Mouse (Mus musculus) liver, embryonic 14.5 days (tissue): Measurements from ENCODE around the gene Abcc1. TPM values are rescaled to one million over a fixed set of nuclear protein-coding genes. Genes with fewer than 3 reads are reported as not detected.
A peak's percentile ranks its signal among the peaks of the same experiment; 100 is the strongest.

ENCODE experiments used
- ATAC-seq: fragments of 200-750 bp; cut with Nextera tagmentation; 2 replicates; pipeline ENCODE4 v1.8.0; 2017; ENCODE audit warnings: moderate number of reproducible peaks, mild to moderate bottlenecking, moderate library complexity; ENCODE audit not compliant: insufficient read depth
- DNase-seq, 3 experiments: peaks; one replicate each; pipeline ENCODE4 v3.0.0-alpha.2; 2012 to 2013; ENCODE audit warnings: low read depth in 3 of 3, low spot score in 3 of 3
- H3K27ac ChIP-seq: fragments of 300-500 bp; sonication (generic); 2 replicates; pipeline ENCODE4 v1.5.1; 2014; ENCODE audit warnings: moderate library complexity, mild to moderate bottlenecking, control low read depth, inconsistent platforms
- H3K27me3 ChIP-seq: fragments of 300-500 bp; sonication (generic); 2 replicates; pipeline ENCODE4 v1.6.1; 2014; ENCODE audit warnings: mild to moderate bottlenecking, low read length, moderate library complexity; ENCODE audit not compliant: control insufficient read depth, insufficient read depth
- H3K36me3 ChIP-seq: fragments of 300-500 bp; sonication (generic); replicated peaks from 2 replicates; pipeline ENCODE4 v1.6.1; 2014; ENCODE audit warnings: low read depth; ENCODE audit not compliant: control insufficient read depth, insufficient read depth
- H3K4me1 ChIP-seq, 2 experiments: fragments of 200-500 bp in 1 of 2; fragments of 300-500 bp in 1 of 2; sonication (generic) in 1 of 2; replicated peaks; 2 replicates each; pipeline ENCODE4 v1.6.1; 2012 to 2014; ENCODE audit warnings: antibody characterized with exemption in 1 of 2, inconsistent platforms in 1 of 2, low read length in 1 of 2; ENCODE audit not compliant: control insufficient read depth in 2 of 2, insufficient read depth in 2 of 2
- H3K4me2 ChIP-seq: fragments of 300-500 bp; sonication (generic); 2 replicates; pipeline ENCODE4 v1.6.1; 2014; ENCODE audit warnings: low read depth, mild to moderate bottlenecking, control low read depth, moderate library complexity
- H3K4me3 ChIP-seq, 2 experiments: fragments of 200-500 bp in 1 of 2; fragments of 300-500 bp in 1 of 2; sonication (generic) in 1 of 2; 2 replicates each; pipeline ENCODE4 v1.5.1; 2012 to 2014; ENCODE audit warnings: low read depth in 2 of 2, low read length in 2 of 2, mild to moderate bottlenecking in 2 of 2, control low read depth in 1 of 2, inconsistent platforms in 1 of 2, moderate library complexity in 1 of 2; ENCODE audit not compliant: insufficient read depth in 1 of 2
- H3K9ac ChIP-seq: fragments of 300-500 bp; sonication (generic); replicated peaks from 2 replicates; pipeline ENCODE4 v1.6.1; 2014; ENCODE audit warnings: mild to moderate bottlenecking, control low read depth, moderate library complexity
- H3K9me3 ChIP-seq: fragments of 300-500 bp; sonication (generic); 2 replicates; pipeline ENCODE4 v1.6.1; 2016; ENCODE audit warnings: low read length, mixed read lengths; ENCODE audit not compliant: control insufficient read depth
- CTCF ChIP-seq: IDR thresholded peaks from 2 replicates; pipeline ENCODE4 v1.5.1; 2016; ENCODE audit warnings: antibody characterized with exemption, low read depth, control low read depth
- EP300 ChIP-seq: IDR thresholded peaks from 2 replicates; pipeline ENCODE4 v1.6.1; 2016; ENCODE audit warnings: antibody characterized with exemption, low read depth
- WGBS: fragments of 180-500 bp; shearing (Covaris S2); extraction: QIAGEN DNeasy Blood & Tissue Kit; methylation state at CpG from one replicate; pipeline ENCODE4 v1.1.7; 2014; ENCODE audit not compliant: insufficient replicate concordance; 5-methylcytosine and 5-hydroxymethylcytosine counted together
- polyA plus RNA-seq, 2 experiments: library from polyadenylated mRNA; depleted of rRNA in 1 of 2; stranded (reverse) in 1 of 2; unstranded in 1 of 2; fragments of >200 nt; fragmentation: Nextera tagmentation in 1 of 2; extraction: Ambion mirVana in 1 of 2; gene quantifications; 2 replicates each; pipeline versions ENCODE4 v1.2.1 to v1.2.3; 2012 to 2014

Abcc1 gene
- polyA plus RNA-seq, 2 experiments, result 1.9 to 2.4 TPM

DNA sequence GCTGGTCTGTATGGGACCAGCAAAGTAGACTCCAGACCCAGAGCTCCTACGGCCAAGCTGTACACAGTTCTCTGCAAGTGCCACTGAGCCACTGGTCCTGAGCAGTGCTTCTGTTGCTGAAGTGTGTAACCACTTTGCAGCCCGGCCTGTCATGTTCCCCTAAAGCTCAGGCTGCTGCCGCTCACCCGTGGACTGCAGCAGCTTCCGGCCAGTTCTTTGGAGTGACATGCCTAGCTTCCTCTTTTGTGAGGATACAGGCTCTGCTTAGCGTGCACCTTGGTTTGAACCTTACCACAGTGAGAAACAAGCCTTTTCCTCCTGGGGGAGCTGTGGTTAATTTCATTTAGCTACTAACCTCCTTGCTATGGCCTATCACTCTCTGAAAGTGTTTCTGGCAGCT is 77.7 kb downstream of the Abcc1 start:
- no peak overlapping the region for H3K27ac ChIP-seq
- H3K4me3 ChIP-seq, result no peak overlapping the region
- no peaks in the 10 kb centered on the region for H3K36me3 ChIP-seq
- no peaks in the 10 kb centered on the region for H3K27me3 ChIP-seq
- ATAC-seq (peak; percentile 41; the same call in 1 of the 2 replicates), DNase-seq (peak in 2 of 3 experiments; percentile 2 to 7)
- H3K9ac ChIP-seq, result no peak overlapping the region
- 31% methylated on average over 6 of the region's 6 CpGs for WGBS
- TF ChIP-seq EP300 (no peak), CTCF (no peak)
- H3K4me1 ChIP-seq, result no peaks in the 10 kb centered on the region
- no peaks in the 10 kb centered on the region for H3K9me3 ChIP-seq
- no peak overlapping the region for H3K4me2 ChIP-seq

DNA sequence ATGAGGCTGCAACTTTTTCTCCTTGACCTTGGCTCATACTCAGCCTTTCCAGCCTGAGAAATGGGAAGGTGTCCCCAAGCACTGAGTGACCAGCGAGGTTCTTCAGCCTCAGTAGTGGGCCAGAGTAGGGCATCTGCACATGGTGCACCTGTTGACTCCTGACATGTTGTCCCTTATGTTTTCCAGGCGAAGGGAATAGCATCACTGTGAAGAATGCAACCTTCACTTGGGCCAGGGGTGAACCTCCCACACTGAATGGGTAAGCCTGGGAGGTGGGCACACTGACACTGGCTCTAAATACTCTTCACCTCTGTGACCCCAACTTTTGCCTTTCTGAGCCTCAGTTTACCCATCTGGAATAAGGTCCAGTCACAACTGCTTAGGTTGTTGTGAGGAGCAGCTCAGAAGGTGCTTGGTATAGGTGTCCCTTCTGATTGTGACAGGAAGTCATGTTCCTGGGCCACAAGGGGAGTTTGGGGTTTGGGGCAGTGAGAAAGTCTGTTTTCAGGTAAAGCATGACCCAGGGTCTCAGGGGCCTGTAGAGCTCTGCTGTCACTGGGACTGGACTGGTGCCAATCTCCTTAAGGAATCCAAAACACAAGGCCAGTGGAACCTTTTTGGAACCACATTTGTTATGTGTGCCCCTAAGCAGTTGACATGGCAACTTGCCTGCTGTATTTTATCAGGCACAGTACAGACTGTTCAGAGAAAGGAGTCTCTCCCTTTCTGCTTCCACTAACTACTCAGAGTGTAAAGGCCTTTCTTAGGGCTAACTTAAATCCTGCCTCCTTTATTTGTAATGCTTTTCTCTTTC is 78.7 kb downstream of the Abcc1 start:
- TF ChIP-seq CTCF, result no peak
- TF ChIP-seq EP300, result no peak
- Histone ChIP-seq H3K36me3 (no peaks in the 10 kb centered on the region), H3K4me2 (no peak overlapping the region), H3K9me3 (no peaks in the 10 kb centered on the region), H3K4me1 (no peaks in the 10 kb centered on the region), H3K9ac (no peak overlapping the region), H3K27me3 (no peaks in the 10 kb centered on the region), H3K4me3 (no peak overlapping the region), H3K27ac (no peak overlapping the region)
- ATAC-seq (no peak), DNase-seq (no peak)
- WGBS, result 59% methylated on average over 2 of the region's 2 CpGs

DNA sequence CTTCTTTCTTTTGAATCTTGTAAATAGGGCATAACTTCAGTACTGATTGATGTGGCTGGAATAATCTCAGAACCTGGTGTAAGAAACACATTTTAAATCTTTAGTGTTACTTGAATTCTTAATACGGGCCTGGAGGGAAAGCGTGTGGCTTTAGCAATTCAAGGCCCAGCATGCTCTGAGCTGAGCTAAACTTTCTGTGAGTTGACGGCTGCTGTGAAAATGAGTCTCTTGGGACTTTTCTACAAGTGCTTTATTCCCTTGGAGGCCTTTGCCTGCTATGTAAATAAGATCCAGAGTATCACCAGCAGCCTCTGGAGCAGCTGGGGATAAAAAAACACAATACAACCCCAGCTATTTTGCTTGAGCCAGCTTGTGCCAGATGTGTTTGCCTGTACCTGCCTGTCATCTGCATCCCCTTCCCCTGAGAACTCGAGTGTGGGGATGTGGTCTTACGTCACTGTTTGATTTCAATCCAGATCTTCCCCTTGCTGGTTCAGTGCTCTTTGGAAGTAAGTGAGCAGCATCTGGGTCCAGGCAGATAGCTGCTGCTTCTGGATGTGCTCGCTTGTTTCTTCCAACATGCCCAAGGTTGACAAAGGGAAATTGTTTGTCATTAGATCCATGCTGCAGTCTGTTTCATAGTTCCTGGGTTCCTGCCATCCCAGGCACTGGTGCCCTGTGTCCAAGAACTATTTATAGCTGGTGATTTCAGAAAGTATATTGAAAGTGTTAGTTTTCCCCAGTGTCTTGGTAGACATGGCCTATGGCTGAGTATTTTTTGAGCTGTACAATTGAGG is 82.9 kb downstream of the Abcc1 start:
- Histone ChIP-seq H3K9me3 (no peaks in the 10 kb centered on the region), H3K9ac (no peak overlapping the region), H3K4me1 (no peaks in the 10 kb centered on the region), H3K4me3 (no peak overlapping the region), H3K4me2 (no peak overlapping the region), H3K36me3 (no peaks in the 10 kb centered on the region), H3K27me3 (no peaks in the 10 kb centered on the region), H3K27ac (no peak overlapping the region)
- TF ChIP-seq EP300, result no peak
- no peak for TF ChIP-seq CTCF
- ATAC-seq (no peak), DNase-seq (no peak)
- WGBS, result 68% methylated on average over 6 of the region's 6 CpGs

DNA sequence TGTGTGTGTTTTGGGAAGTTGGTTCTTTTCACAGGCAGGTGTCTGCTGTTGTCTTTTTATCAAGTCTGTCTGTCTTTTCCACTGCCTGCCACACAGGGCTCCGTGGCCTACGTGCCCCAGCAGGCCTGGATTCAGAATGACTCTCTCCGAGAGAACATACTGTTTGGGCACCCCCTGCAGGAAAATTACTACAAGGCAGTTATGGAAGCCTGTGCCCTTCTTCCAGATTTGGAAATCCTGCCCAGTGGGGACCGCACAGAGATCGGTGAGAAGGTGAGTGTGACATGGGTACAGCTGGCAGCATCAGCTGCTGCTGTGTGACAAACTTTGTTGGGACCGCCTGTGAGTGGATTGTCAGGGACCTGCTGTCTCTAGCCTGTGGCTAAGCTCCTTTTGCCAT is 83.8 kb downstream of the Abcc1 start:
- 80% methylated on average over 6 of the region's 6 CpGs for WGBS
- no peak for ATAC-seq
- H3K36me3 ChIP-seq, result no peaks in the 10 kb centered on the region
- H3K9me3 ChIP-seq, result no peaks in the 10 kb centered on the region
- H3K27ac ChIP-seq, result no peak overlapping the region
- DNase-seq, result no peak
- no peaks in the 10 kb centered on the region for H3K4me1 ChIP-seq
- H3K9ac ChIP-seq, result no peak overlapping the region
- H3K27me3 ChIP-seq, result no peaks in the 10 kb centered on the region
- no peak overlapping the region for H3K4me2 ChIP-seq
- no peak overlapping the region for H3K4me3 ChIP-seq
- TF ChIP-seq CTCF (no peak), EP300 (no peak)

DNA sequence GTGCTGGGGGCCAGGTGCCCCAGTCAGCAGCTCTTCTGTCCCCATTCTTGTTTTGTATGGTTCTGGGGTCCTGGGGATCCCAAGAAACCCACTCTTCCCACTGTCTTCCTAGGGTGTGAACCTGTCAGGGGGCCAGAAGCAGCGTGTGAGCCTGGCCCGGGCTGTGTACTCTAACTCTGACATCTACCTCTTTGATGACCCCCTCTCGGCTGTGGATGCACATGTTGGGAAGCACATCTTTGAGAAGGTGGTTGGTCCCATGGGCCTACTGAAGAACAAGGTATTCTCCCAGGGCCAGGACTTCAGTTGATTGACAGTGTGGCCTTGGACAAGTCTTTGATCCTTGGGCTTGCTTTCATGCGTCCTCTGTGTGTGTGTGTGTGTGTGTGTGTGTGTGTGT is 86.0 kb downstream of the Abcc1 start:
- Histone ChIP-seq H3K36me3 (no peaks in the 10 kb centered on the region), H3K4me2 (no peak overlapping the region), H3K4me1 (peaks cover 0 to 5% of the 10 kb centered on the region in 2 experiments; a peak in 2 of 4 replicates), H3K4me3 (no peak overlapping the region), H3K9me3 (no peaks in the 10 kb centered on the region), H3K27me3 (no peaks in the 10 kb centered on the region), H3K9ac (no peak overlapping the region), H3K27ac (no peak overlapping the region)
- no peak for TF ChIP-seq CTCF
- TF ChIP-seq EP300, result no peak
- 69% methylated on average over 4 of the region's 4 CpGs for WGBS
- DNase-seq (no peak), ATAC-seq (no peak)
